ENCODE assay signal across 25 mouse cellular contexts in the genomic region with DNA sequence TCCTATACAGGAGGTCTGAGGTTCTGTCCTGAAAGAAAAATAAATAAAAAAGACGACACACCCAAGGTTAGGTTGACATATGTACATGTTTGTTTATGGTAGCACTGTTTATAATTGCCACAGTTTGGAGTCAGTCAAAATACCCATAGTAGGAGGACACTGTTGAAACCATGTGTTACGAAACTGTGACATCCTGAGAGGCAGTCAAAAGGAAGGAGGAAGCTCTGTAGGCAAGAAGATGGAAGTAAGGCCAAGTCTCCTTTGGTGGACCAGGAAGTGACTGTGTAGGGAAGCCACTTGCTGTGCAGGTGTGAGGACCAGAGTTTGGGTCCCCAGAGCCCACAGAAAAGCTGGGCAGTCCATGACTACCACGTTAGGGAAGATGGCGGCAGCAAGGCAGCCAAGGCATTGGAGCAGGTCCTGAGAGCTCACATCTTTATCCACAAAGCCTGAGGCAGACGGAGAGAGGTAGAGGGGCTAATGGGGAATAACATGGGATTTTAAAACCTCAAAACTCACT. TPM values are rescaled to one million over a fixed set of nuclear protein-coding genes. Genes with fewer than 3 reads are reported as not detected.
A peak's percentile ranks its signal among the peaks of the same experiment; 100 is the strongest.
DNase-seq lines count a peak whose midpoint lies in the region; ATAC-seq and TF ChIP-seq lines count a peak whose summit lies in the region.
"Had no signal": no experiment of that assay in that cellular context is flagged by ENCODE, and none has a peak within 500 bp of the region (broad histone marks: within the 10 kb centered on the region; RNA-seq: fewer than 3 reads in every experiment).

No protein-coding gene starts in this region.

- TF ChIP-seq CTCF in liver, postnatal 0 days (IDR thresholded peaks at IDR 0.05; ENCODE audit: low read depth): no peak
- no peak for TF ChIP-seq CTCF in bone marrow, adult 2 months (IDR thresholded peaks at IDR 0.05; ENCODE audit: control insufficient read depth, insufficient read depth, low read length)

- no peak for DNase-seq in liver, postnatal 0 days
- DNase-seq in gastrocnemius, postnatal 25 days: no peak
- DNase-seq: adrenal gland, adult 8-10 months; adrenal gland, postnatal 36 days; B cell, adult 2 months; cerebellum, adult 11-12 months; cerebellum, adult 9-10 months; cerebellum, postnatal 36 days; gastrocnemius, adult 2 months; heart, postnatal 36 days had no signal

- no peaks in the 10 kb centered on the region for H3K27me3 ChIP-seq in liver, embryonic 16.5 days (ENCODE audit: control insufficient read depth, insufficient read depth, low read depth, low read length)
- H3K27me3 ChIP-seq in liver, postnatal 0 days (ENCODE audit: insufficient read depth, low read length): no peaks in the 10 kb centered on the region
- 0 out of 2 replicates have a peak, but pooled peaks cover 4% of the 10 kb centered on the region for H3K27me3 ChIP-seq in forebrain, embryonic 12.5 days
- H3K27me3 ChIP-seq: heart, embryonic 12.5 days; hindbrain, embryonic 15.5 days had no signal

- H3K9me3 ChIP-seq in liver, embryonic 16.5 days (replicated peaks; ENCODE audit: control insufficient read depth, low read length): no peaks in the 10 kb centered on the region
- no peaks in the 10 kb centered on the region for H3K9me3 ChIP-seq in liver, postnatal 0 days (ENCODE audit: low read length)
- H3K9me3 ChIP-seq in forebrain, embryonic 12.5 days: no peaks in the 10 kb centered on the region
- H3K9me3 ChIP-seq: G1E; heart, embryonic 12.5 days; hindbrain, embryonic 15.5 days had no signal

- H3K27ac ChIP-seq in liver, embryonic 16.5 days (ENCODE audit: low read length): no peak overlapping the region
- H3K27ac ChIP-seq in liver, postnatal 0 days (ENCODE audit: low read depth): no peak overlapping the region
- peak overlapping the region; percentile 52 for H3K27ac ChIP-seq in bone marrow, adult 2 months (ENCODE audit: control insufficient read depth, insufficient read depth, low read depth, low read length, poor library complexity)
- H3K27ac ChIP-seq in forebrain, embryonic 12.5 days: no peak overlapping the region
- H3K27ac ChIP-seq: gastrocnemius, adult 2 months; hindbrain, embryonic 15.5 days had no signal

- H3K4me1 ChIP-seq in liver, embryonic 16.5 days (ENCODE audit: control insufficient read depth, low read depth, low read length): no peaks in the 10 kb centered on the region
- no peaks in the 10 kb centered on the region for H3K4me1 ChIP-seq in liver, postnatal 0 days (ENCODE audit: insufficient read depth)
- H3K4me1 ChIP-seq in bone marrow, adult 2 months (ENCODE audit: control insufficient read depth, insufficient read depth, low read length): peaks cover 3% of the 10 kb centered on the region; the same call in 1 of the 2 replicates
- peaks cover 6% of the 10 kb centered on the region; the same call in 1 of the 2 replicates for H3K4me1 ChIP-seq in forebrain, embryonic 12.5 days
- H3K4me1 ChIP-seq: heart, embryonic 12.5 days had no signal

- H3K4me2 ChIP-seq in liver, embryonic 16.5 days (ENCODE audit: low read depth, low read length): no peak overlapping the region
- no peak overlapping the region for H3K4me2 ChIP-seq in liver, postnatal 0 days (ENCODE audit: low read depth, low read length)
- no peak overlapping the region for H3K4me2 ChIP-seq in forebrain, embryonic 12.5 days
- H3K4me2 ChIP-seq: heart, embryonic 12.5 days; hindbrain, embryonic 15.5 days had no signal

- no peak overlapping the region for H3K4me3 ChIP-seq in liver, embryonic 16.5 days (ENCODE audit: low read depth, low read length)
- H3K4me3 ChIP-seq in liver, postnatal 0 days (ENCODE audit: low read depth, low read length): no peak overlapping the region
- no peak overlapping the region for H3K4me3 ChIP-seq in bone marrow, adult 2 months (replicated peaks; ENCODE audit: control insufficient read depth, low read depth, low read length)
- H3K4me3 ChIP-seq in forebrain, embryonic 12.5 days (replicated peaks): no peak overlapping the region
- H3K4me3 ChIP-seq: gastrocnemius, adult 2 months; heart, embryonic 12.5 days; hindbrain, embryonic 15.5 days had no signal

- peak; percentile 19; the same call in 1 of the 2 replicates for ATAC-seq in liver, embryonic 16.5 days (ENCODE audit: low read depth)
- no peak for ATAC-seq in liver, postnatal 0 days
- ATAC-seq in granulocyte monocyte progenitor cell, adult 5-6 weeks (replicated peaks; ENCODE audit: poor library complexity, severe bottlenecking): peak; percentile 78
- ATAC-seq in monocyte, adult 5-6 weeks (replicated peaks; ENCODE audit: insufficient number of reproducible peaks, low FRiP score, low TSS enrichment, poor library complexity, severe bottlenecking): peak; percentile 82
- ATAC-seq in forebrain, embryonic 12.5 days (ENCODE audit: low FRiP score): no peak
- ATAC-seq: CD4-positive, CD25-positive, alpha-beta regulatory T cell, adult 4 months; forebrain, embryonic 14.5 days had no signal

- no peak overlapping the region for H3K9ac ChIP-seq in liver, embryonic 16.5 days (ENCODE audit: low read depth, low read length)
- H3K9ac ChIP-seq in liver, postnatal 0 days (replicated peaks): no peak overlapping the region
- H3K9ac ChIP-seq in forebrain, embryonic 12.5 days: no peak overlapping the region
- H3K9ac ChIP-seq: heart, embryonic 12.5 days; hindbrain, embryonic 15.5 days had no signal

- TF ChIP-seq POLR2A in bone marrow, adult 2 months (IDR thresholded peaks at IDR 0.05; ENCODE audit: borderline replicate concordance, control insufficient read depth, low read depth, low read length): no peak

- WGBS in liver, embryonic 16.5 days (ENCODE audit: insufficient replicate concordance): 62% methylated on average over 5 of the region's 5 CpGs
- WGBS in liver, postnatal 0 days (ENCODE audit: insufficient replicate concordance): 76% methylated on average over 5 of the region's 5 CpGs
- WGBS in bone marrow, adult 2 months: 55% methylated on average over 5 of the region's 5 CpGs
- 88% methylated on average over 5 of the region's 5 CpGs for WGBS in forebrain, embryonic 12.5 days

- no peak for TF ChIP-seq EP300 in liver, postnatal 0 days (IDR thresholded peaks at IDR 0.05; ENCODE audit: low read depth)

- no peaks in the 10 kb centered on the region for H3K36me3 ChIP-seq in liver, embryonic 16.5 days (ENCODE audit: control insufficient read depth, insufficient read depth)
- no peaks in the 10 kb centered on the region for H3K36me3 ChIP-seq in liver, postnatal 0 days (replicated peaks; ENCODE audit: insufficient read depth, low read length)
- H3K36me3 ChIP-seq in forebrain, embryonic 12.5 days (replicated peaks): no peaks in the 10 kb centered on the region
- H3K36me3 ChIP-seq: G1E; heart, embryonic 12.5 days; hindbrain, embryonic 15.5 days had no signal

RNA-seq across cellular contexts. Expression of a gene that starts 48.0 kb away (rescaled TPM):
- 18.8 and 19.2 TPM in 2 replicates for polyA plus RNA-seq in liver, embryonic 16.5 days (2015; fragmentation: Nextera tagmentation; extraction: Ambion mirVana)
- polyA plus RNA-seq in liver, postnatal 0 days (2015; fragmentation: Nextera tagmentation; extraction: Ambion mirVana): 15.3 and 17.5 TPM in 2 replicates
- 42.2 and 57.3 TPM in 2 replicates for polyA plus RNA-seq in bone marrow, adult 2 months (2011; ENCODE audit: insufficient read depth, insufficient read length, low replicate concordance, missing spikeins)
- 61.0 and 119 TPM in 2 replicates for total RNA-seq in granulocyte monocyte progenitor cell, adult 5-6 weeks (2014; fragmentation: Nextera tagmentation)
- total RNA-seq in granulocyte monocyte progenitor cell, adult 5-6 weeks (2017): 117 and 145 TPM in 2 replicates
- 212 to 304 TPM (median 230 TPM) in 3 replicates for total RNA-seq in monocyte, adult 5-6 weeks (2017)
- total RNA-seq in gastrocnemius, postnatal 25 days (2021): 10 to 100 TPM; 17.9 to 22.2 TPM
- 17.9 and 20.1 TPM in 2 replicates for polyA plus RNA-seq in forebrain, embryonic 12.5 days (2016; fragmentation: Nextera tagmentation; extraction: Ambion mirVana)

RNA-seq across cellular contexts. Expression of a gene that starts 48.3 kb away (rescaled TPM):
- polyA plus RNA-seq in liver, embryonic 16.5 days (2015; fragmentation: Nextera tagmentation; extraction: Ambion mirVana): not detected in 2 replicates
- polyA plus RNA-seq in liver, postnatal 0 days (2015; fragmentation: Nextera tagmentation; extraction: Ambion mirVana): not detected in 2 replicates
- polyA plus RNA-seq in bone marrow, adult 2 months (2011; ENCODE audit: insufficient read depth, insufficient read length, low replicate concordance, missing spikeins): not detected in 2 replicates
- total RNA-seq in granulocyte monocyte progenitor cell, adult 5-6 weeks (2014; fragmentation: Nextera tagmentation): not detected in 2 replicates
- total RNA-seq in granulocyte monocyte progenitor cell, adult 5-6 weeks (2017): not detected in 2 replicates
- not detected in 3 replicates for total RNA-seq in monocyte, adult 5-6 weeks (2017)
- not detected for total RNA-seq in gastrocnemius, postnatal 25 days (2021)
- not detected in 2 replicates for polyA plus RNA-seq in forebrain, embryonic 12.5 days (2016; fragmentation: Nextera tagmentation; extraction: Ambion mirVana)
- total RNA-seq: adrenal gland, adult 8-10 months; adrenal gland, postnatal 36 days; G1E; gastrocnemius, adult 2 months; gastrocnemius, postnatal 4 days; heart, adult 8-10 months; heart, postnatal 36 days had no signal
- polyA plus RNA-seq: CD4-positive, CD25-positive, alpha-beta regulatory T cell, adult 4 months; embryonic facial prominence, embryonic 14.5 days; forebrain, embryonic 14.5 days; G1E; heart, embryonic 12.5 days; heart, embryonic 16.5 days; hindbrain, embryonic 11.5 days; hindbrain, embryonic 15.5 days had no signal

Comparison
In these comparisons a context has a peak if more than half of its experiments do, and no peak if none do; other contexts are left out.
1. ATAC-seq: peak in liver, embryonic 16.5 days (single experiment), granulocyte monocyte progenitor cell, adult 5-6 weeks (single experiment) and monocyte, adult 5-6 weeks (single experiment); none in liver, postnatal 0 days (single experiment) and forebrain, embryonic 12.5 days (single experiment).